Mouse (Mus musculus): ENCODE results near the gene Rmdn2. TPM values are rescaled to one million over a fixed set of nuclear protein-coding genes. Genes with fewer than 3 reads are reported as not detected.

Gene Rmdn2
- polyA plus RNA-seq, 1 experiment = 4.7 TPM

- TF ChIP-seq CEBPB (IDR thresholded peaks at IDR 0.05; ENCODE audit: low read depth) = no peak
- no peak for TF ChIP-seq USF1 (IDR thresholded peaks at IDR 0.05; ENCODE audit: low read depth)
- no peak for TF ChIP-seq CTCF (IDR thresholded peaks at IDR 0.05; ENCODE audit: control insufficient read depth, insufficient read depth, insufficient read length)
- no peak for TF ChIP-seq MYOG (IDR thresholded peaks at IDR 0.05; ENCODE audit: control insufficient read depth, extremely low read depth, insufficient read length)
- TF ChIP-seq MYOD1 (IDR thresholded peaks at IDR 0.05; ENCODE audit: control insufficient read depth, insufficient read length, low read depth) = peak; percentile 6
- no peak for TF ChIP-seq MAX (IDR thresholded peaks at IDR 0.05)
- no peak for TF ChIP-seq FOSL1 (IDR thresholded peaks at IDR 0.05; ENCODE audit: insufficient read depth, low read length, poor library complexity, severe bottlenecking)
- no peaks in the 10 kb centered on the region for H3K79me2 ChIP-seq (ENCODE audit: control insufficient read depth, insufficient read depth)
- H3K36me3 ChIP-seq (ENCODE audit: control insufficient read depth, insufficient read depth) = no peaks in the 10 kb centered on the region
- H3ac ChIP-seq (ENCODE audit: control insufficient read depth, insufficient read length, low read depth) = no peak overlapping the region
- H3K27me3 ChIP-seq (ENCODE audit: control insufficient read depth, insufficient read depth, insufficient read length) = no peaks in the 10 kb centered on the region
- no peak overlapping the region for H3K4me3 ChIP-seq (ENCODE audit: insufficient read depth, poor library complexity, severe bottlenecking)
- no peaks in the 10 kb centered on the region for H3K79me3 ChIP-seq (ENCODE audit: low read depth)
Measured at GRCm38 (mm10) chr17:79670837-79671236, 59.2 kb downstream of the Rmdn2 start.

- no peak overlapping the region for H3ac ChIP-seq (ENCODE audit: control insufficient read depth, insufficient read length, low read depth)
- no peaks in the 10 kb centered on the region for H3K36me3 ChIP-seq (ENCODE audit: control insufficient read depth, insufficient read depth)
- H3K79me2 ChIP-seq (ENCODE audit: control insufficient read depth, insufficient read depth) = no peaks in the 10 kb centered on the region
- H3K4me3 ChIP-seq (ENCODE audit: insufficient read depth, poor library complexity, severe bottlenecking) = no peak overlapping the region
- H3K27me3 ChIP-seq (ENCODE audit: control insufficient read depth, insufficient read depth, insufficient read length) = no peaks in the 10 kb centered on the region
- H3K79me3 ChIP-seq (ENCODE audit: low read depth) = no peaks in the 10 kb centered on the region
- TF ChIP-seq MAX (IDR thresholded peaks at IDR 0.05) = no peak
- TF ChIP-seq USF1 (IDR thresholded peaks at IDR 0.05; ENCODE audit: low read depth) = no peak
- no peak for TF ChIP-seq FOSL1 (IDR thresholded peaks at IDR 0.05; ENCODE audit: insufficient read depth, low read length, poor library complexity, severe bottlenecking)
- no peak for TF ChIP-seq CTCF (IDR thresholded peaks at IDR 0.05; ENCODE audit: control insufficient read depth, insufficient read depth, insufficient read length)
- TF ChIP-seq MYOD1 (IDR thresholded peaks at IDR 0.05; ENCODE audit: control insufficient read depth, insufficient read length, low read depth) = no peak
- TF ChIP-seq CEBPB (IDR thresholded peaks at IDR 0.05; ENCODE audit: low read depth) = no peak
- no peak for TF ChIP-seq MYOG (IDR thresholded peaks at IDR 0.05; ENCODE audit: control insufficient read depth, extremely low read depth, insufficient read length)
Measured at GRCm38 (mm10) chr17:79695106-79695505, 83.4 kb downstream of the Rmdn2 start.

GRCm38 (mm10) chr17:79695541-79695940 is 83.9 kb downstream of the Rmdn2 start:
- Histone ChIP-seq H3ac (ENCODE audit: control insufficient read depth, insufficient read length, low read depth) (no peak overlapping the region), H3K27me3 (ENCODE audit: control insufficient read depth, insufficient read depth, insufficient read length) (no peaks in the 10 kb centered on the region), H3K79me3 (ENCODE audit: low read depth) (no peaks in the 10 kb centered on the region), H3K4me3 (ENCODE audit: insufficient read depth, poor library complexity, severe bottlenecking) (no peak overlapping the region), H3K79me2 (ENCODE audit: control insufficient read depth, insufficient read depth) (no peaks in the 10 kb centered on the region), H3K36me3 (ENCODE audit: control insufficient read depth, insufficient read depth) (no peaks in the 10 kb centered on the region)
- no peak for TF ChIP-seq FOSL1 (IDR thresholded peaks at IDR 0.05; ENCODE audit: insufficient read depth, low read length, poor library complexity, severe bottlenecking)
- no peak for TF ChIP-seq MYOD1 (IDR thresholded peaks at IDR 0.05; ENCODE audit: control insufficient read depth, insufficient read length, low read depth)
- no peak for TF ChIP-seq USF1 (IDR thresholded peaks at IDR 0.05; ENCODE audit: low read depth)
- TF ChIP-seq MYOG (IDR thresholded peaks at IDR 0.05; ENCODE audit: control insufficient read depth, extremely low read depth, insufficient read length) = no peak
- TF ChIP-seq CEBPB (IDR thresholded peaks at IDR 0.05; ENCODE audit: low read depth) = no peak
- TF ChIP-seq CTCF (IDR thresholded peaks at IDR 0.05; ENCODE audit: control insufficient read depth, insufficient read depth, insufficient read length) = no peak
- no peak for TF ChIP-seq MAX (IDR thresholded peaks at IDR 0.05)

- no peaks in the 10 kb centered on the region for H3K79me2 ChIP-seq (ENCODE audit: control insufficient read depth, insufficient read depth)
- TF ChIP-seq FOSL1 (IDR thresholded peaks at IDR 0.05; ENCODE audit: insufficient read depth, low read length, poor library complexity, severe bottlenecking) = no peak
- TF ChIP-seq CTCF (IDR thresholded peaks at IDR 0.05; ENCODE audit: control insufficient read depth, insufficient read depth, insufficient read length) = peak; percentile 46
- H3K79me3 ChIP-seq (ENCODE audit: low read depth) = no peaks in the 10 kb centered on the region
- no peaks in the 10 kb centered on the region for H3K27me3 ChIP-seq (ENCODE audit: control insufficient read depth, insufficient read depth, insufficient read length)
- H3ac ChIP-seq (ENCODE audit: control insufficient read depth, insufficient read length, low read depth) = no peak overlapping the region
- H3K36me3 ChIP-seq (ENCODE audit: control insufficient read depth, insufficient read depth) = no peaks in the 10 kb centered on the region
- H3K4me3 ChIP-seq (ENCODE audit: insufficient read depth, poor library complexity, severe bottlenecking) = no peak overlapping the region
Measured at GRCm38 (mm10) chr17:79699197-79699596, 87.5 kb downstream of the Rmdn2 start.

GRCm38 (mm10) chr17:79700871-79701270 is 89.2 kb downstream of the Rmdn2 start:
- H3K27me3 ChIP-seq (ENCODE audit: control insufficient read depth, insufficient read depth, insufficient read length) = no peaks in the 10 kb centered on the region
- no peak overlapping the region for H3K4me3 ChIP-seq (ENCODE audit: insufficient read depth, poor library complexity, severe bottlenecking)
- H3K79me3 ChIP-seq (ENCODE audit: low read depth) = no peaks in the 10 kb centered on the region
- no peaks in the 10 kb centered on the region for H3K79me2 ChIP-seq (ENCODE audit: control insufficient read depth, insufficient read depth)
- peaks cover 4% of the 10 kb centered on the region for H3K36me3 ChIP-seq (ENCODE audit: control insufficient read depth, insufficient read depth)
- H3ac ChIP-seq (ENCODE audit: control insufficient read depth, insufficient read length, low read depth) = no peak overlapping the region
- TF ChIP-seq USF1 (IDR thresholded peaks at IDR 0.05; ENCODE audit: low read depth) = peak; percentile 1
- no peak for TF ChIP-seq CEBPB (IDR thresholded peaks at IDR 0.05; ENCODE audit: low read depth)

- Histone ChIP-seq H3K79me2 (ENCODE audit: control insufficient read depth, insufficient read depth) (peaks cover 17% of the 10 kb centered on the region), H3K79me3 (ENCODE audit: low read depth) (no peaks in the 10 kb centered on the region), H3K36me3 (ENCODE audit: control insufficient read depth, insufficient read depth) (peaks cover 35% of the 10 kb centered on the region), H3ac (ENCODE audit: control insufficient read depth, insufficient read length, low read depth) (no peak overlapping the region), H3K27me3 (ENCODE audit: control insufficient read depth, insufficient read depth, insufficient read length) (no peaks in the 10 kb centered on the region), H3K4me3 (ENCODE audit: insufficient read depth, poor library complexity, severe bottlenecking) (no peak overlapping the region)
- TF ChIP-seq FOSL1 (IDR thresholded peaks at IDR 0.05; ENCODE audit: insufficient read depth, low read length, poor library complexity, severe bottlenecking) = no peak
- no peak for TF ChIP-seq MYOG (IDR thresholded peaks at IDR 0.05; ENCODE audit: control insufficient read depth, extremely low read depth, insufficient read length)
- TF ChIP-seq CTCF (IDR thresholded peaks at IDR 0.05; ENCODE audit: control insufficient read depth, insufficient read depth, insufficient read length) = no peak
- TF ChIP-seq USF1 (IDR thresholded peaks at IDR 0.05; ENCODE audit: low read depth) = no peak
- TF ChIP-seq MYOD1 (IDR thresholded peaks at IDR 0.05; ENCODE audit: control insufficient read depth, insufficient read length, low read depth) = no peak
- no peak for TF ChIP-seq CEBPB (IDR thresholded peaks at IDR 0.05; ENCODE audit: low read depth)
- TF ChIP-seq MAX (IDR thresholded peaks at IDR 0.05) = no peak
Measured at GRCm38 (mm10) chr17:79705671-79706455, 94.2 kb downstream of the Rmdn2 start.
